In the genomic region with DNA sequence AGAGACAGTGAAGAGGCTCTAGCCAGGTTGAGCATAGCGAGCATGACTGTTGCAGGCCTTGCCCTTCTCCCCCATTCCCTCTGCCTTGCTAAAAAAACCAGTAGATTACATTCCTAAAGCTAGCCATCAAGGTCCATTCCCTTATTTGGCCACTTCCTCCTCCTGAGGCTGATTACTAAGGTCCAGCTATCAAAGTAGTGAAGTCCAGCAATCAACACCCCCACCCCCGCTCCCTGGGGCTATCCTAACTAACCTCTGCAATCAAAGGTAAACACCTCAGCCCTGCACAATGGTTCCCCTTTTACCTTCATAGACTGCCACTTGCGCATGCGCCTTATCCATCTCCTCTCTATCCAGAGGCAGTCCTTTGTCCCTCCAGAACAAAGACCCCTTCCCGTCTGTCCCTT, we compare ENCODE assay signal across 11 mouse cellular contexts.
DNase-seq lines count a peak whose midpoint lies in the region; ATAC-seq and TF ChIP-seq lines count a peak whose summit lies in the region.
"Had no signal": no experiment of that assay in that cellular context is flagged by ENCODE, and none has a peak within 500 bp of the region (broad histone marks: within the 10 kb centered on the region; RNA-seq: fewer than 3 reads in every experiment).

No protein-coding gene starts in this region.

- ATAC-seq in stomach, embryonic 16.5 days (ENCODE audit: insufficient read depth, low FRiP score) = peak; percentile 73; the same call in 1 of the 2 replicates

- H3K27me3 ChIP-seq in heart, embryonic 10.5 days (ENCODE audit: insufficient read depth, poor library complexity, severe bottlenecking) = no peaks in the 10 kb centered on the region; the same call in 1 of the 2 replicates
- H3K27me3 ChIP-seq in kidney, adult 2 months (replicated peaks; ENCODE audit: control insufficient read depth, insufficient read depth, low read length) = no peaks in the 10 kb centered on the region
- H3K27me3 ChIP-seq in stomach, embryonic 16.5 days (ENCODE audit: control insufficient read depth, insufficient read depth, low read length) = no peaks in the 10 kb centered on the region

- no peak for TF ChIP-seq CTCF in kidney, adult 2 months (conservative IDR thresholded peaks at IDR 0.05; ENCODE audit: insufficient read depth, insufficient read length, low read depth, low read length)
- TF ChIP-seq CTCF in layer of hippocampus, adult 2 months (conservative IDR thresholded peaks at IDR 0.05) = no peak

- peak overlapping the region; percentile 62 for H3K27ac ChIP-seq in heart, embryonic 10.5 days
- peak overlapping the region; percentile 45 for H3K27ac ChIP-seq in kidney, adult 2 months (ENCODE audit: insufficient read depth, low read depth, low read length)
- no peak overlapping the region for H3K27ac ChIP-seq in stomach, embryonic 16.5 days (ENCODE audit: low read length)
- no peak overlapping the region for H3K27ac ChIP-seq in layer of hippocampus, adult 2 months
- H3K27ac ChIP-seq: hindbrain, embryonic 15.5 days; macrophage had no signal

- no peak overlapping the region for H3K9ac ChIP-seq in stomach, embryonic 16.5 days (ENCODE audit: low read length)
- H3K9ac ChIP-seq: hindbrain, embryonic 15.5 days had no signal

- no peak overlapping the region for H3K4me2 ChIP-seq in stomach, embryonic 16.5 days (ENCODE audit: low read depth, low read length)
- H3K4me2 ChIP-seq: hindbrain, embryonic 15.5 days had no signal

- H3K4me1 ChIP-seq in heart, embryonic 10.5 days = no peaks in the 10 kb centered on the region
- H3K4me1 ChIP-seq in kidney, adult 2 months (ENCODE audit: control insufficient read depth, insufficient read depth, low read length) = no peaks in the 10 kb centered on the region
- no peaks in the 10 kb centered on the region for H3K4me1 ChIP-seq in stomach, embryonic 16.5 days (ENCODE audit: control insufficient read depth, insufficient read depth, low read length)
- H3K4me1 ChIP-seq: hindbrain, embryonic 15.5 days had no signal

- peak; percentile 75 for DNase-seq in heart, embryonic 10.5 days (ENCODE audit: low spot score)
- DNase-seq in heart, postnatal 36 days = no peak
- peak; percentile 33 for DNase-seq in ovary, postnatal 36 days (ENCODE audit: low spot score)
- no peak for DNase-seq in ovary, postnatal 10 days (ENCODE audit: low spot score)
- DNase-seq in kidney, adult 2 months = peak; percentile 51
- no peak for DNase-seq in layer of hippocampus, adult 2 months (ENCODE audit: low spot score in 2 of 2)
- DNase-seq in layer of hippocampus, postnatal 25 days (ENCODE audit: extremely low spot score in 1 of 2, low spot score in 1 of 2) = no peak
- DNase-seq: gastrocnemius, postnatal 36 days had no signal

- no peaks in the 10 kb centered on the region for H3K36me3 ChIP-seq in heart, embryonic 10.5 days
- H3K36me3 ChIP-seq in kidney, adult 2 months (ENCODE audit: control insufficient read depth, insufficient read depth, low read length) = no peaks in the 10 kb centered on the region
- no peaks in the 10 kb centered on the region for H3K36me3 ChIP-seq in stomach, embryonic 16.5 days (ENCODE audit: control insufficient read depth, insufficient read depth, low read length)
- H3K36me3 ChIP-seq: hindbrain, embryonic 15.5 days had no signal

- no peaks in the 10 kb centered on the region for H3K9me3 ChIP-seq in heart, embryonic 10.5 days
- no peaks in the 10 kb centered on the region for H3K9me3 ChIP-seq in stomach, embryonic 16.5 days (replicated peaks; ENCODE audit: control insufficient read depth, low read length)
- H3K9me3 ChIP-seq: hindbrain, embryonic 15.5 days had no signal

- intact Hi-C loops in heart, postnatal 36 days (cut with DNase I) = no loop called here

- H3K4me3 ChIP-seq in heart, embryonic 10.5 days = no peak overlapping the region
- no peak overlapping the region for H3K4me3 ChIP-seq in kidney, adult 2 months (ENCODE audit: insufficient read depth, low read depth, low read length)
- no peak overlapping the region for H3K4me3 ChIP-seq in stomach, embryonic 16.5 days (replicated peaks; ENCODE audit: low read length)
- no peak overlapping the region for H3K4me3 ChIP-seq in layer of hippocampus, adult 2 months
- H3K4me3 ChIP-seq: hindbrain, embryonic 15.5 days had no signal

- TF ChIP-seq POLR2A in kidney, adult 2 months (IDR thresholded peaks at IDR 0.05; ENCODE audit: low read depth, low read length) = no peak

- whole genome bisulfite sequencing in heart, embryonic 10.5 days = 29% methylated on average over 5 of the region's 5 CpGs
- WGBS in kidney, adult 2 months = 74% methylated on average over 5 of the region's 5 CpGs
- WGBS in stomach, embryonic 16.5 days = 52% methylated on average over 5 of the region's 5 CpGs

Comparison
In these comparisons a context has a peak if more than half of its experiments do, and no peak if none do; other contexts are left out.
1. DNase-seq: peak in heart, embryonic 10.5 days (single experiment), ovary, postnatal 36 days (single experiment) and kidney, adult 2 months (single experiment); none in heart, postnatal 36 days (0 of 2), ovary, postnatal 10 days (single experiment), layer of hippocampus, adult 2 months (0 of 2) and layer of hippocampus, postnatal 25 days (0 of 2).
2. H3K27ac ChIP-seq: peak in heart, embryonic 10.5 days (single experiment) and kidney, adult 2 months (single experiment); none in stomach, embryonic 16.5 days (single experiment) and layer of hippocampus, adult 2 months (single experiment).